Mouse (Mus musculus) left cerebral cortex, postnatal 10 days (tissue): ENCODE measurements around the gene Gm13697. TPM values are rescaled to one million over a fixed set of nuclear protein-coding genes. Genes with fewer than 3 reads are reported as not detected.

Experiments used
- DNase-seq, 2 experiments: peaks; one replicate each; pipeline ENCODE4 v3.0.0; 2021 to 2022; ENCODE audit warnings: low spot score in 2 of 2, mixed read lengths in 1 of 2; ENCODE audit errors: extremely low spot score in 1 of 2
- intact Hi-C: fragments of 180-260 bp; cut with DNase I; formaldehyde crosslinking; loops from one replicate; pipeline ENCODE4 v1.15.1; 2025
- total RNA-seq, 2 experiments: library from RNA; stranded (reverse); gene quantifications; 2 replicates each; pipeline ENCODE4 v1.2.3; 2021

The Gm13697 gene
- total RNA-seq, 2 experiments from 2014 or later, result 1.4 to 1.5 TPM

GRCm38 (mm10) chr2:84022905-84023304 is 38.4 kb downstream of the Gm13697 start:
- intact Hi-C loops, result no loop called here
- DNase-seq, result no peak

DNA sequence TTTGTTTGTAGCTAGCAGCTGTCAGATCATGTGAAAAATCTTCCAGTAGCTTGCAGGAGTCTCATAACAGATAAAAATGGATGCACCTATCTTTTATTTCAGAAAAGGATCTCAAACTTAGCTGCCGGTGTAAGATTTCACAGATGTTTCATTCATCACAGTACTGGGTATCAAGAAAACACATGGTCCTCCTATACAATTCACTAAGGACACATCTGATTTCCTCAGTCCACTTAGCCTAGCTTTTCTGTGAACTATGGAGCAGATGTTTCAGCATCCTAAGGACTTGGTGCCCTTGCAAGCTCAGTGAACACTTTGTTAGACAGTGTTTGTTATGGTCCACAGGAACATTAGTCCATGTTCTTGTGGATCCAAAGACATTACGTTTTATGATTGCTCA is 38.8 kb downstream of the Gm13697 start:
- no peak for DNase-seq
- intact Hi-C loops, result no loop called here

- intact Hi-C loops, result no loop called here
- DNase-seq, result no peak
Observed at GRCm38 (mm10) chr2:84025217-84025616, 40.7 kb downstream of the Gm13697 start.

GRCm38 (mm10) chr2:84032505-84032904 is 48.0 kb downstream of the Gm13697 start:
- DNase-seq, result peak in 1 of 2 experiments; percentile 30

GRCm38 (mm10) chr2:84035997-84036396 is 51.5 kb downstream of the Gm13697 start:
- intact Hi-C loops, result loop anchor here (2.0 kb wide), 1 partner anchor 393 kb away; no protein-coding TSS in a partner anchor
- DNase-seq, result no peak

More at GRCm38 (mm10) chr2:84032505-84032904, 48.0 kb downstream of the Gm13697 start:
- intact Hi-C loops, result no loop called here

Other genes with a start within 250 kb of the Gm13697 start
- 100 to 1,000 TPM; 221 to 223 TPM for gene Fam171b, start 172.1 kb upstream of the Gm13697 start, total RNA-seq
- gene Zswim2, start 43.5 kb upstream of the Gm13697 start, total RNA-seq, result not detected
- 1 to 10 TPM; 1.4 to 1.5 TPM for gene Gm13698, start 29.1 kb upstream of the Gm13697 start, total RNA-seq
- gene Gm13693, start 23.2 kb upstream of the Gm13697 start, total RNA-seq, result 1 to 10 TPM; 1.4 to 1.5 TPM
- gene Gm13695, start 17.4 kb upstream of the Gm13697 start, total RNA-seq, result 1 to 10 TPM in 1 of 2 experiments, not detected in 1; 1.4 TPM
- gene Gm13696, start 11.6 kb upstream of the Gm13697 start, total RNA-seq, result 1 to 10 TPM; 1.4 to 1.5 TPM
- gene Gm13694, start 5.8 kb upstream of the Gm13697 start, total RNA-seq, result 1 to 10 TPM; 1.4 to 1.5 TPM
- gene Gm13691, start 5.8 kb downstream of the Gm13697 start, total RNA-seq, result 1 to 10 TPM; 1.4 to 1.5 TPM